Mouse (Mus musculus) limb, embryonic 12.5 days (tissue): Measurements from ENCODE around the gene Coq8b. TPM values are rescaled to one million over a fixed set of nuclear protein-coding genes. Genes with fewer than 3 reads are reported as not detected.
"Not testable (repeated sequence)": the region's sequence is repeated elsewhere in the genome, so short reads cannot be mapped to it uniquely, and the experiment has no call there.

Experiments
- ATAC-seq: fragments of 200-750 bp; cut with Nextera tagmentation; 2 replicates; pipeline ENCODE4 v1.8.0; 2017; ENCODE audit warnings: low read depth, moderate TSS enrichment; ENCODE audit not compliant: insufficient number of reproducible peaks, insufficient read depth, low FRiP score, low TSS enrichment
- H3K27ac ChIP-seq: fragments of 300-500 bp; sonication (generic); 2 replicates; pipeline ENCODE4 v1.5.1; 2016; ENCODE audit warnings: mild to moderate bottlenecking, moderate library complexity
- H3K27me3 ChIP-seq: fragments of 300-500 bp; sonication (generic); 2 replicates; pipeline ENCODE4 v1.6.1; 2016; ENCODE audit warnings: mild to moderate bottlenecking, moderate library complexity
- H3K36me3 ChIP-seq: fragments of 300-500 bp; sonication (generic); 2 replicates; pipeline ENCODE4 v1.6.1; 2016; ENCODE audit warnings: mild to moderate bottlenecking, moderate library complexity
- H3K4me1 ChIP-seq: fragments of 300-500 bp; sonication (generic); replicated peaks from 2 replicates; pipeline ENCODE4 v1.6.1; 2016
- H3K4me2 ChIP-seq: fragments of 300-500 bp; sonication (generic); 2 replicates; pipeline ENCODE4 v1.6.1; 2016; ENCODE audit warnings: mild to moderate bottlenecking, moderate library complexity
- H3K4me3 ChIP-seq: fragments of 300-500 bp; sonication (generic); replicated peaks from 2 replicates; pipeline ENCODE4 v1.5.1; 2016; ENCODE audit warnings: mild to moderate bottlenecking
- H3K9ac ChIP-seq: fragments of 300-500 bp; sonication (generic); replicated peaks from 2 replicates; pipeline ENCODE4 v1.6.1; 2016; ENCODE audit warnings: mild to moderate bottlenecking, moderate library complexity
- H3K9me3 ChIP-seq: fragments of 300-500 bp; sonication (generic); 2 replicates; pipeline ENCODE4 v1.6.1; 2016; ENCODE audit warnings: mild to moderate bottlenecking, moderate library complexity
- WGBS: fragments of 180-500 bp; shearing (Covaris S2); methylation state at CpG from one replicate; pipeline ENCODE4 v1.1.7; 2016; 5-methylcytosine and 5-hydroxymethylcytosine counted together
- polyA plus RNA-seq: library from polyadenylated mRNA; unstranded; fragments of >200 nt; fragmentation: Nextera tagmentation; extraction: Ambion mirVana; gene quantifications from 2 replicates; pipeline ENCODE4 v1.2.1, GENCODE M21; 2016

Gene Coq8b
- polyA plus RNA-seq, 1 experiment from 2014 or later: 15.7 TPM

DNA sequence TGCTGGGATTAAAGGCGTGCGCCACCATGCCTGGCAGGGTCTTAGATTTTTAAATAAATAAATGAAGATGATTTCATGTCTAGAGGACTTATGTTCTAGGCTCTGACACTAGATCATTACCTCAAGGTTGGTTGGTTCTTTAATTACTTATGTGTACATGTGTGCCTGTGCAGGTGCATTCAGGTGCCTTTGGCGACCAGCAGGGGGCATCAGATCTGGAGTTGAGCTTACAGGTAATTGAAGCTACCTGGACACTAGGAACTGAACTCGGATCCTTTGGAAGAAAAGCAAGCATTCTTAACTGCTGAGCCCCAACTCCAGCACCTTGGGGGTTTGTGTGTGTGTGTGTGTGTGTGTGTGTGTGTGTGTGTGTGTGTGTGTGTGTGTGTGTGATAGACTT is 2.0 kb upstream of the Coq8b start:
- Histone ChIP-seq H3K27me3 (no peaks in the 10 kb centered on the region), H3K4me2 (no peak overlapping the region), H3K36me3 (no peaks in the 10 kb centered on the region), H3K9ac (no peak overlapping the region), H3K4me3 (no peak overlapping the region), H3K27ac (no peak overlapping the region), H3K9me3 (no peaks in the 10 kb centered on the region), H3K4me1 (peaks cover 39% of the 10 kb centered on the region)
- 79% methylated on average over 4 of the region's 4 CpGs for WGBS
- no peak for ATAC-seq

DNA sequence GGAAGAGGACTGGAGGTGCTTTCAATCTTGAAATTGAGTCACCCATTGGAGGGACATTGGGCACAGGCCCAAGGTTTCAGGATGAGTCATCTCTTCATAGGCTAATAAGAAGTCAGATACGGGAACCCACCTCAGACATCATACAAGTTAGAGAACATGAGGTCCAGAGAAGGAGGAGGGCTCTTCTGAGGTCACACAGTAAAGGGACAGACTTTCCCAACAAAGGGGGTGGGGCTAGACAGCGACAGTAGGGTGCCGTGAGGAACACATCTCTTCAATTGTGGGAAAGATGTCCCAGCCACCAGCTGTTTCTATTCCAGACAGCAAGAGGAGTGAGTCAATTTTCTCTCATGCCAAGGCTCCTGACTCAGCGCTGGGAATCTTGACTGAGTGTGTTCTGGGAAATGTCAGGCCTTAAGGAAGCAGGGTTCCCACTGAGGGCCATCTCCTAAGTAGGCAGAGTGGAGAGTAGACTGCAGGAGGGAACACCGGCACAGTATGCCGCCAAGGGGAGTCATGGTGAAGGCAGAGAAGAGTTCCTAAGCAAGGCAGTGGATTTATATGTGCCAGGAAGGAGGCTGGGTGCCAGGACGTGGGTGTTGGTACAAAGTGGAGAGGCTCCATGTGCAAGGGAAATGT is 1.0 kb upstream of the Coq8b start:
- Histone ChIP-seq H3K27ac (0 out of 2 replicates have a peak overlapping the region, but pooled peaks have one; percentile 7), H3K4me1 (peaks cover 29% of the 10 kb centered on the region), H3K36me3 (no peaks in the 10 kb centered on the region), H3K4me3 (no peak overlapping the region), H3K4me2 (no peak overlapping the region), H3K9ac (no peak overlapping the region), H3K9me3 (no peaks in the 10 kb centered on the region), H3K27me3 (no peaks in the 10 kb centered on the region)
- 81% methylated on average over 7 of the region's 7 CpGs for WGBS
- ATAC-seq: no peak

DNA sequence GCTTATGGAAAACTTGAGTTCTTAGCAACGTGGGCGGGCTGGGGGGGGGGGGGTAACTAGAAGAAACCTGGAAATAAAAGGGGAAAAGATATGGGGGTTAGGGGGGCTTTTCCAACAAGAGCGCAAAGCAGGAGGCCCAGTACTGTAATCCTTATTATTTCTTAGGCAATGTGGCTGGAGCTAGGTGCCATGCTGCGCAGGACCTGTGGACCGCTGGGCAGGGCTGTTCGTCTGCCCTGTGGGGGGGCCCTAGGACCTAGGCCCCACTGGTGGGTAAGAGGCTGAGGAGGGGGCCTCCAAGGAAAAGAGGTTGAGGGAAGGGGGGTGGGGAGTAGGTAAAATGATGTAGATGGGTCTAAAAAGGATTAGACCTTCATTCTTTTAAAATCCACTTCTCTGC is 477 bp downstream of the Coq8b start:
- Histone ChIP-seq H3K9me3 (no peaks in the 10 kb centered on the region), H3K4me3 (peak overlapping the region; percentile 47), H3K4me1 (peaks cover 19% of the 10 kb centered on the region), H3K27ac (peak overlapping the region; percentile 84), H3K4me2 (peak overlapping the region; percentile 74), H3K27me3 (no peaks in the 10 kb centered on the region), H3K9ac (peak overlapping the region; percentile 63), H3K36me3 (no peaks in the 10 kb centered on the region)
- no peak for ATAC-seq
- whole genome bisulfite sequencing: 8% methylated on average over 6 of the region's 6 CpGs

DNA sequence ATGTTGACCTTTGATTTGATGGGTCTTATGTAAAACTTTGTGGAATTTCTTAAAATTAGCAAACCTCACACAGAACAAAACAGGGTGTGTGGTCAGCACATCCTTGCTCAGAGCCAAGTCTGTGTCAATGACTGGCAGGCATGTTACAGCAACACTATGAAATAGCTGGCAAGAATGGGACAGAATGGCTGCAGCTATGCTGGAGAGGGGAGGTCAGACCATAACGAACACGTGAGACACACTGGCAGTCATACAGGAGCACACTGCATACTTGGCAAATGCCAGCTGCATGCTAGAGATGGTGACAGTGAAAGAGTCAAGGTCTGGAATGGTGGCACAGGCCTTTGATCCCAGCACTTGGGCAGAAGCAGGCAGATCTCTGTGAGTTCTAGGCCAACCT is 2.9 kb downstream of the Coq8b start:
- H3K4me3 ChIP-seq: no peak overlapping the region

DNA sequence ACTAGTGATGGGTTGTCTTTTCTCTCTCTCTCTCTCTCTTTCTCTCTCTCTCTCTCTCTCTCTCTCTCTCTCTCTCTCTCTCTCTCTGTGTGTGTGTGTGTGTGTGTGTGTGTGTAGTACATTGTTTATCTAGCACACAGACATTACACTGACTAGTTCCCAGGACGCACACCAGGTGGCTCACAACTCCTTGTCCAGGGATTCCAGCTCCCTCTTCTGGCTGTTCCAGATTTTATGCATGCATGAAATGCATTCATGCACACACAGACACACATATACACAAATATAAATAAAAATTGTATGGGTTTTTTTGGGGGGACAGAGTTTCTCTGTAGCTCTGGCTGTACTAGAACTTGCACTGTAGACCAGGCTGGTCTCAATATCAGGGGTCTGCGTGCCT is 4.7 kb downstream of the Coq8b start:
- no peak overlapping the region for H3K4me3 ChIP-seq
- peaks cover 12% of the 10 kb centered on the region for H3K4me1 ChIP-seq
- no peaks in the 10 kb centered on the region for H3K27me3 ChIP-seq
- WGBS: 89% methylated on average over 2 of the region's 2 CpGs
- no peak for ATAC-seq
- no peak overlapping the region for H3K4me2 ChIP-seq
- no peak overlapping the region for H3K27ac ChIP-seq
- no peak overlapping the region for H3K9ac ChIP-seq
- H3K9me3 ChIP-seq: no peaks in the 10 kb centered on the region
- peaks cover 28% of the 10 kb centered on the region for H3K36me3 ChIP-seq

More for the DNA sequence above, 2.9 kb downstream of the Coq8b start:
- no peak overlapping the region for H3K27ac ChIP-seq
- peaks cover 14% of the 10 kb centered on the region for H3K4me1 ChIP-seq
- H3K9ac ChIP-seq: no peak overlapping the region
- H3K4me2 ChIP-seq: no peak overlapping the region
- WGBS: 76% methylated on average over 2 of the region's 2 CpGs
- H3K9me3 ChIP-seq: no peaks in the 10 kb centered on the region
- ATAC-seq: no peak
- peaks cover 11% of the 10 kb centered on the region for H3K36me3 ChIP-seq
- no peaks in the 10 kb centered on the region for H3K27me3 ChIP-seq

DNA sequence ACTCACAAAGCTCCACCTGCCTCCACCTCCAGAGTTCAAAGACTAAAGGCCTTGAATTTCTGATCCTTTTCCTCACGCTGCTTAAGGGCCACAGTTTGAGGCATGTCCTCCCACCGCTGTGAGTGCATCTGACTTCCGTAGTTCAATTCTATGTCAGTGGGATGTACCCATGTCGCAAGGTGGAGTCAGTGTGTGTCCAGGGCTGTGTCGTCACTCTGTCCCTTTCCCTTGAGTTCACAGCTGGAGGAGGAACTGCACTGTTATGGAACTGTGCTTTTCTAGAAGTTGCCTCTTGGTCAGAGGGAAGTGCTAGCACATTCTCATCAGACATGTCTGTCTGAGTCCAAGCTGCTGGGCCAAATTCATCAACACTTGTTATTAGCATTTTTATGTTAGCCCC is 5.7 kb downstream of the Coq8b start:
- H3K27me3 ChIP-seq: no peaks in the 10 kb centered on the region
- 91% methylated on average over 5 of the region's 5 CpGs for WGBS

DNA sequence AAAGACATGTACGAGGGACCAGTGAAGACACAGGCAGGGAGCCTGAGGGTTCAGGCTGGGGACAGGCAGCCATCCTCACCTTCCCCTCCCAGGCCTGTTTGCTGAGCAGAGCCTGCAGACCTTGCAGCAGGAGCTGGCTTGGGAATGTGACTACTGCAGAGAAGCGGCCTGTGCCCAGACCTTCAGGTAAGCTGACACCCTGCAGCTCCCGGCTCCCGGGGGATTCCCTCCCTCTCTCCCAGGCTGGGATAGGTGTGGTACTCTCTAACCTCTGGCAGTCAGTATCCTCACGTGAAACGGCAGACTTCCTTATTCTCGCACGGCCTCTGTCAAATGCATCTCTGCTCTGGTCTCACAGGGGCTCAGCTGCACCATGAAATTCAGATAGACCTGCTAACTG is 10.4 kb downstream of the Coq8b start:
- H3K36me3 ChIP-seq: peaks cover 61% of the 10 kb centered on the region
- no peak overlapping the region for H3K4me3 ChIP-seq
- H3K9ac ChIP-seq: 0 out of 2 replicates have a peak overlapping the region, but pooled peaks have one; percentile 27
- no peak for ATAC-seq
- no peak overlapping the region for H3K27ac ChIP-seq
- H3K27me3 ChIP-seq: no peaks in the 10 kb centered on the region
- no peaks in the 10 kb centered on the region for H3K9me3 ChIP-seq
- 50% methylated on average over 8 of the region's 8 CpGs for WGBS
- H3K4me1 ChIP-seq: no peaks in the 10 kb centered on the region
- no peak overlapping the region for H3K4me2 ChIP-seq

More for the DNA sequence above, 5.7 kb downstream of the Coq8b start:
- H3K4me2 ChIP-seq: no peak overlapping the region
- H3K27ac ChIP-seq: no peak overlapping the region
- no peaks in the 10 kb centered on the region for H3K9me3 ChIP-seq
- ATAC-seq: no peak
- H3K4me3 ChIP-seq: no peak overlapping the region
- peaks cover 37% of the 10 kb centered on the region for H3K36me3 ChIP-seq
- no peak overlapping the region for H3K9ac ChIP-seq
- peaks cover 8% of the 10 kb centered on the region for H3K4me1 ChIP-seq

DNA sequence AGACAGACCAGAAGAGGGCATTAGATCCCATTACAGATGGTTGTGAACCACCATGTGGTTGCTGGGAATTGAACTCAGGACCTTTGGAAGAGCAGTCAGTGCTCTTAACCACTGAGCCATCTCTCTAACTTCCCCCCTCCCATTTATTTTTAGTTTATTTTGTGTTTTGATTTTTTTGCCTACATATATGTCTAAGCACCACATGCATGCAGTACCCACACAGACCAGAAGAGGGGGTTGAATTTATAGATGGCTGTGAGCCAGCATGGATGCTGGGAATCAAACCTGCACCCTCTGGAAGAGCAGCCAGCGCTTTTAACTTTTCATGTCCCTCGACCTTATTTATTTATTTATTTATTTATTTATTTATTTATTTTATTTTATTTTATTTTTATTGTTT is 11.3 kb downstream of the Coq8b start:
- H3K4me2 ChIP-seq, H3K4me3 ChIP-seq, H3K27me3 ChIP-seq, H3K9me3 ChIP-seq, ATAC-seq, H3K27ac ChIP-seq, H3K9ac ChIP-seq, H3K4me1 ChIP-seq: not testable (repeated sequence)
- WGBS: 82% methylated on average over 2 of the region's 2 CpGs
- peaks cover 61% of the 10 kb centered on the region for H3K36me3 ChIP-seq

DNA sequence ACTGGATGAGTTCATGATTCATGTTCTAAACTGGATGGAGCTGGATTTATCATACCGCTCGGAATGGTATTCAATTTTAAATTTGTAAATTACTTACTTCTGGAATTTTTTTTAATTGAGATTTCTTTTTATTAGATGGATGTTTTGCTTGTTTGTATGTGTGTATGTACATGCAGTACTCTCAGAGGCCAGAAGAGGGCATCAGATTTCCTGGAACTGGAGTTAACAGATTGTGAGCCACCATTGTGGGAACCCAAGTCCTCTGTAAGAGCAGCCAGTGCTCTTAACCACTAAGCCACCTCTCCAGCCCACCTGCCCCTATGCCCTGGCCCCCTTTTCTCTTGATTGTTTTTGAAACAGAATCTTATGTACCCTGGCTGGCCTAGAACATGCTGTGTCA is 16.3 kb downstream of the Coq8b start:
- no peak for ATAC-seq
- peaks cover 37% of the 10 kb centered on the region for H3K36me3 ChIP-seq
- no peaks in the 10 kb centered on the region for H3K4me1 ChIP-seq
- H3K27me3 ChIP-seq: no peaks in the 10 kb centered on the region
- no peak overlapping the region for H3K27ac ChIP-seq
- 92% methylated on average over 2 of the region's 2 CpGs for WGBS
- H3K4me3 ChIP-seq: no peak overlapping the region
- no peak overlapping the region for H3K4me2 ChIP-seq
- H3K9ac ChIP-seq: no peak overlapping the region
- H3K9me3 ChIP-seq: no peaks in the 10 kb centered on the region

DNA sequence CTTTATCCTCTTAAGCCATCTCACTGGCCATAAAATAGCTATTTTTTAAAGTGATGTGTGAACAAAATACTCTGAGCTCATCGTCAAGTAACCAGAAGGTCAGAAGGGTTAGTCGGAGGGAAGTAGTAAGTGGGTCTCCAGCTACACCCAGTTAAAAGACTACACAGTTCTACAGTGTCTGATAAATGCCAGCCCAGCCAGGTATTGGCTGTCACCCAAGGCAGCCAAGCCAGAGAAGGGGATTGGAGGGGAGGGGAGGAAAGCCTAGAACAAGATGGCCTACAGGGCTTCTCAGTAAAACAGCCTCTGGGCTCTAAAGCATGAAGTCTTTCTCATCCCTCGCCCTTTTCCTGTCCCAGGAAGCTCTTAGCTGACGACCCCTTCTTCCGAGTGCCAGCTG is 17.1 kb downstream of the Coq8b start:
- H3K4me3 ChIP-seq: no peak overlapping the region
- no peaks in the 10 kb centered on the region for H3K27me3 ChIP-seq
- H3K27ac ChIP-seq: no peak overlapping the region
- peaks cover 40% of the 10 kb centered on the region for H3K36me3 ChIP-seq
- H3K9ac ChIP-seq: no peak overlapping the region
- no peak for ATAC-seq
- 79% methylated on average over 5 of the region's 5 CpGs for WGBS
- no peaks in the 10 kb centered on the region for H3K4me1 ChIP-seq
- H3K9me3 ChIP-seq: no peaks in the 10 kb centered on the region
- no peak overlapping the region for H3K4me2 ChIP-seq

DNA sequence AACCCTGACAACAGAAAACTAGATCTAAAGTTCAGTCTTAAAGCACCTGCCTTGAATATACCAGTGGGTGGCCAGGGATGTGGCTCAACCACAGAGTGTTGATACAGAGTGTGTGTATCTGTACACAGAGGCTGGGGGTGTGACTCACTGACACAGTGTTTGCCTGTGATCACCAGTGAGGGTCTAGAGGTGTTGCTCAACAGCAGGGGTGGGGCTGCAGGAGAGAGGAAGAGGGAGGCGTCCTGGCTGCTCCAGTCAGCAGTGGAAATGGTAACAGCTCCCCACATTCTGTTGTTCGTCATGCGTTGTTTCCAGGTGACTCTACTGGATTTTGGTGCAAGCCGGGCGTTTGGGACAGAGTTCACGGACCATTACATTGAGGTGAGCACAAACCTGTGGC is 19.1 kb downstream of the Coq8b start:
- WGBS: 80% methylated on average over 6 of the region's 6 CpGs
- Histone ChIP-seq H3K9ac (no peak overlapping the region), H3K27me3 (no peaks in the 10 kb centered on the region), H3K9me3 (no peaks in the 10 kb centered on the region), H3K4me2 (no peak overlapping the region), H3K4me1 (peaks cover 4% of the 10 kb centered on the region), H3K4me3 (no peak overlapping the region), H3K36me3 (peaks cover 25% of the 10 kb centered on the region), H3K27ac (no peak overlapping the region)
- ATAC-seq: no peak

DNA sequence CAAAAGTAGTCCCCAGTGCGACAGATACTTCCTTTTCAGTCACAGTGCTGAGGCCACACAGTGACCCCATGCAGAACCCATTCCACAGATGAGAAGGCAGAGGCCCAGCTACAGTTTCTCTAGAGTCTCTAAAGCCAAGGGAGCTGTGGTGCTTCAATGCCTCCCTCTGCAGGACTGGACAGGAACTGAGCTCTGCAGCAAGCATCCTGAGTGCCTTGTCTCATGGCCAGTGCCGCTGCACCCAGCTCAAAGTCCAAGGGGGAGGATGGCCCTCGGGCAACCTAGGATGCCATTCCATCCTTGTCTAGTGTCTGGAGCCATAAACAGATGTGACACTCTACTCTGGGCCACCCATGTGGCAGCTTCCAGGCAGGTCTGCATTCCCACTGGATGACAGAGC is 22.9 kb downstream of the Coq8b start:
- ATAC-seq: no peak
- Histone ChIP-seq H3K36me3 (peaks cover 20% of the 10 kb centered on the region), H3K27ac (no peak overlapping the region), H3K27me3 (no peaks in the 10 kb centered on the region), H3K4me3 (no peak overlapping the region), H3K4me1 (peaks cover 33% of the 10 kb centered on the region), H3K9ac (no peak overlapping the region), H3K4me2 (no peak overlapping the region), H3K9me3 (no peaks in the 10 kb centered on the region)
- 76% methylated on average over 3 of the region's 3 CpGs for WGBS
